Mouse (Mus musculus) MEL (cell line): ENCODE results near the gene Pfn4. TPM values are rescaled to one million over a fixed set of nuclear protein-coding genes. Genes with fewer than 3 reads are reported as not detected.
A peak's percentile ranks its signal among the peaks of the same experiment; 100 is the strongest.
"Not testable (repeated sequence)": the region's sequence is repeated elsewhere in the genome, so short reads cannot be mapped to it uniquely, and the experiment has no call there.

Source experiments
- DNase-seq: peaks from one replicate; pipeline ENCODE4 v3.0.0; 2011; ENCODE audit warnings: low read depth, low spot score
- H3K27ac ChIP-seq: 2 replicates; pipeline ENCODE4 v1.5.1; 2012; ENCODE audit warnings: low read depth, mild to moderate bottlenecking, control low read depth, low read length, moderate library complexity; ENCODE audit not compliant: control insufficient read depth
- H3K27me3 ChIP-seq, 2 experiments: fragments of 150-350 bp in 1 of 2; sonication (generic) in 1 of 2; 2 replicates each; pipeline ENCODE4 v1.6.1; 2012; ENCODE audit warnings: low read length in 2 of 2, mild to moderate bottlenecking in 2 of 2, improper control_type of control experiment in 1 of 2, moderate library complexity in 1 of 2; ENCODE audit not compliant: insufficient read depth in 2 of 2, control insufficient read depth in 1 of 2
- H3K36me3 ChIP-seq, 2 experiments: 2 replicates each; pipeline ENCODE4 v1.6.1; 2012 to 2014; ENCODE audit warnings: low read length in 2 of 2, improper control_type of control experiment in 1 of 2, inconsistent platforms in 1 of 2, mild to moderate bottlenecking in 1 of 2; ENCODE audit not compliant: insufficient read depth in 2 of 2, control insufficient read depth in 1 of 2
- H3K4me1 ChIP-seq, 2 experiments: fragments of 150-350 bp in 1 of 2; sonication (generic) in 1 of 2; 2 replicates each; pipeline ENCODE4 v1.6.1; 2012; ENCODE audit warnings: low read length in 2 of 2, improper control_type of control experiment in 1 of 2, mild to moderate bottlenecking in 1 of 2; ENCODE audit not compliant: insufficient read depth in 2 of 2, control insufficient read depth in 1 of 2
- H3K4me3 ChIP-seq, 2 experiments: fragments of 150-350 bp in 1 of 2; sonication (generic) in 1 of 2; 2 replicates each; pipeline ENCODE4 v1.5.1; 2012; ENCODE audit warnings: low read depth in 2 of 2, low read length in 2 of 2, mild to moderate bottlenecking in 2 of 2, moderate library complexity in 2 of 2, control low read depth in 1 of 2, improper control_type of control experiment in 1 of 2; ENCODE audit not compliant: control insufficient read depth in 1 of 2, insufficient read depth in 1 of 2
- H3K79me2 ChIP-seq: 2 replicates; pipeline ENCODE4 v1.6.1; 2012; ENCODE audit warnings: mild to moderate bottlenecking, low read length, moderate library complexity; ENCODE audit not compliant: control insufficient read depth, poor library complexity, insufficient read depth
- H3K9ac ChIP-seq: 2 replicates; pipeline ENCODE4 v1.6.1; 2012; ENCODE audit warnings: low read depth, mild to moderate bottlenecking, control low read depth, low read length, moderate library complexity; ENCODE audit not compliant: control insufficient read depth, poor library complexity, severe bottlenecking
- H3K9me3 ChIP-seq: fragments of 150-350 bp; sonication (generic); replicated peaks from 2 replicates; pipeline ENCODE4 v1.6.1; 2012; ENCODE audit warnings: mild to moderate bottlenecking, low read length, improper control_type of control experiment, moderate library complexity; ENCODE audit not compliant: insufficient read depth
- CHD1 ChIP-seq: IDR thresholded peaks from 2 replicates; pipeline ENCODE4 v1.6.1; 2012; ENCODE audit warnings: low read depth, mild to moderate bottlenecking, inconsistent platforms, low read length, improper control_type of control experiment
- CHD2 ChIP-seq: IDR thresholded peaks from 2 replicates; pipeline ENCODE4 v1.6.1; 2011; ENCODE audit warnings: low read length, improper control_type of control experiment
- CTCF ChIP-seq, 3 experiments: IDR thresholded peaks in 2 of 3; conservative IDR thresholded peaks in 1 of 3; 2 replicates each; pipeline ENCODE4 v1.5.1; 2011 to 2012; ENCODE audit warnings: low read length in 3 of 3, low read depth in 2 of 3, mild to moderate bottlenecking in 2 of 3, improper control_type of control experiment in 1 of 3, inconsistent platforms in 1 of 3, mixed read lengths in 1 of 3, moderate library complexity in 1 of 3; ENCODE audit not compliant: control insufficient read depth in 1 of 3, insufficient read depth in 1 of 3, poor library complexity in 1 of 3, severe bottlenecking in 1 of 3
- E2F4 ChIP-seq: IDR thresholded peaks from 2 replicates; pipeline ENCODE4 v1.6.1; 2011; ENCODE audit warnings: low read depth, low read length, improper control_type of control experiment, borderline replicate concordance
- ELF1 ChIP-seq: IDR thresholded peaks from 2 replicates; pipeline ENCODE4 v1.6.1; 2014; ENCODE audit warnings: low read depth, mild to moderate bottlenecking, inconsistent platforms, low read length, improper control_type of control experiment, moderate library complexity
- EP300 ChIP-seq, 2 experiments: IDR thresholded peaks; 2 replicates each; pipeline ENCODE4 v1.6.1; 2011; ENCODE audit warnings: improper control_type of control experiment in 2 of 2, low read length in 2 of 2, low read depth in 1 of 2, mild to moderate bottlenecking in 1 of 2
- GABPA ChIP-seq: IDR thresholded peaks from 2 replicates; pipeline ENCODE4 v1.6.1; 2012; ENCODE audit warnings: low read depth, mild to moderate bottlenecking, inconsistent platforms, low read length, improper control_type of control experiment, moderate library complexity
- GATA1 ChIP-seq: IDR thresholded peaks from 2 replicates; pipeline ENCODE4 v1.6.1; 2011; ENCODE audit warnings: low read depth, low read length, improper control_type of control experiment
- HCFC1 ChIP-seq: IDR thresholded peaks from 2 replicates; pipeline ENCODE4 v1.6.1; 2012; ENCODE audit warnings: low read depth, mild to moderate bottlenecking, inconsistent platforms, low read length, improper control_type of control experiment, moderate library complexity
- MAX ChIP-seq: IDR thresholded peaks from 2 replicates; pipeline ENCODE4 v1.6.1; 2011; ENCODE audit warnings: low read length, improper control_type of control experiment
- MYB ChIP-seq: IDR thresholded peaks from 2 replicates; pipeline ENCODE4 v1.6.1; 2011; ENCODE audit warnings: mild to moderate bottlenecking, low read depth, low read length, improper control_type of control experiment
- NRF1 ChIP-seq: IDR thresholded peaks from 2 replicates; pipeline ENCODE4 v1.6.1; 2014; ENCODE audit warnings: low read depth, mild to moderate bottlenecking, inconsistent platforms, low read length, improper control_type of control experiment, moderate library complexity; ENCODE audit not compliant: poor library complexity, insufficient read depth, severe bottlenecking
- RAD21 ChIP-seq: IDR thresholded peaks from 2 replicates; pipeline ENCODE4 v1.6.1; 2011; ENCODE audit warnings: mild to moderate bottlenecking, low read depth, low read length, improper control_type of control experiment
- SMC3 ChIP-seq: IDR thresholded peaks from 2 replicates; pipeline ENCODE4 v1.6.1; 2011; ENCODE audit warnings: low read depth, low read length, improper control_type of control experiment
- TCF12 ChIP-seq: IDR thresholded peaks from 2 replicates; pipeline ENCODE4 v1.6.1; 2014; ENCODE audit warnings: low read depth, mild to moderate bottlenecking, inconsistent platforms, low read length, improper control_type of control experiment, moderate library complexity
- USF2 ChIP-seq, 2 experiments: IDR thresholded peaks; 2 replicates each; pipeline ENCODE4 v1.6.1; 2011 to 2012; ENCODE audit warnings: improper control_type of control experiment in 2 of 2, low read length in 2 of 2, borderline replicate concordance in 1 of 2, inconsistent platforms in 1 of 2, low read depth in 1 of 2, mild to moderate bottlenecking in 1 of 2; ENCODE audit not compliant: insufficient read depth in 1 of 2
- ZMIZ1 ChIP-seq: IDR thresholded peaks from 2 replicates; pipeline ENCODE4 v1.6.1; 2012; ENCODE audit warnings: low read depth, mild to moderate bottlenecking, inconsistent platforms, low read length, improper control_type of control experiment, moderate library complexity
- ZNF384 ChIP-seq: IDR thresholded peaks from 2 replicates; pipeline ENCODE4 v1.6.1; 2012; ENCODE audit warnings: low read depth, mild to moderate bottlenecking, inconsistent platforms, low read length, improper control_type of control experiment
- polyA plus RNA-seq, 2 experiments: library from polyadenylated mRNA; stranded (reverse) in 1 of 2; unstranded in 1 of 2; fragments of >175 nt in 1 of 2; fragments of >200 nt in 1 of 2; gene quantifications; 2 replicates each; pipeline versions ENCODE4 v1.2.1 to v1.2.4; 2012; ENCODE audit warnings: low replicate concordance in 2 of 2, low read depth in 1 of 2; ENCODE audit not compliant: insufficient read length in 2 of 2, insufficient read depth in 1 of 2, missing spikeins in 1 of 2
- total RNA-seq: library from RNA; depleted of rRNA; stranded (reverse); fragments of 300-350 nt; gene quantifications from 2 replicates; pipeline ENCODE4 v1.2.3, GENCODE M21; 2012

Gene Pfn4
- total and polyA plus RNA-seq, 3 experiments: 0.19 to 0.70 TPM; not detected in 1

DNA sequence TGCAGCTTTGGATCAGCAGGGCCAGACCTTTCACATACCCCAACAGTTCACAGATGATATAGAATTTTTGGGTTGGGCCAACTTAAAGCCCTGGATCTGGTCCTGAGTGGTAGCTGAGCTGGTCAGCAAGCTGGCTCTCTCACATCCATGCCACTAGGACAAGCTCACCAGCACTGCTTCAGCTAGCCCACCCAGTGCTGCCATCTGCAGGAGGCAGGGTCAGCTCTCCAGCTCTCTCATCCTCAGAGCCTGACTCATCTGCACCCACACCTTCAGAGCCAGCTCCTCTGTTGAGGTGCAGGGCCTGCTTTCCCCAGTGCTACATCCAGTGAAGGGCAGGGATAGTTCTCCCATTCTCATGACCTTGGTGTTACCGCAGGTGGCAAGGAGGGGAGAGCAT is 24.9 kb downstream of the Pfn4 start:
- no peaks in the 10 kb centered on the region for H3K36me3 ChIP-seq
- no peaks in the 10 kb centered on the region for H3K4me1 ChIP-seq
- no peak overlapping the region for H3K4me3 ChIP-seq
- no peaks in the 10 kb centered on the region for H3K79me2 ChIP-seq
- H3K27me3 ChIP-seq: no peaks in the 10 kb centered on the region
- no peak for DNase-seq
- no peak overlapping the region for H3K9ac ChIP-seq
- no peak overlapping the region for H3K27ac ChIP-seq
- no peaks in the 10 kb centered on the region for H3K9me3 ChIP-seq
- TF ChIP-seq CHD1 (no peak), GATA1 (no peak), ELF1 (no peak), NRF1 (no peak), USF2 (IDR thresholded peaks at IDR 0.05; ENCODE audit: borderline replicate concordance in 1 of 2, insufficient read depth in 1 of 2, low read depth in 1 of 2, low read length in 2 of 2) (no peak), GABPA (no peak), ZMIZ1 (no peak), CTCF (IDR thresholded peaks at IDR 0.05 in 2 of 3, conservative IDR thresholded peaks at IDR 0.05 in 1 of 3; ENCODE audit: control insufficient read depth in 1 of 3, insufficient read depth in 1 of 3, low read depth in 2 of 3, low read length in 3 of 3, poor library complexity in 1 of 3, severe bottlenecking in 1 of 3) (peak; percentile 14 to 48 (median 44); a peak in 4 of 6 replicates), SMC3 (peak; percentile 48), MYB (no peak), CHD2 (no peak), EP300 (IDR thresholded peaks at IDR 0.05; ENCODE audit: low read depth in 1 of 2, low read length in 2 of 2) (no peak), RAD21 (peak; percentile 27), HCFC1 (no peak), MAX (no peak), E2F4 (no peak), TCF12 (no peak), ZNF384 (no peak)

GRCm38 (mm10) chr12:4797471-4797870 is 28.6 kb downstream of the Pfn4 start:
- H3K27ac ChIP-seq, H3K36me3 ChIP-seq, H3K9me3 ChIP-seq, H3K27me3 ChIP-seq, H3K4me3 ChIP-seq, DNase-seq, H3K9ac ChIP-seq, H3K4me1 ChIP-seq, H3K79me2 ChIP-seq: not testable (repeated sequence)
